Mouse (Mus musculus): ENCODE results near the gene Rab3d. TPM values are rescaled to one million over a fixed set of nuclear protein-coding genes. Genes with fewer than 3 reads are reported as not detected.
"Not testable (repeated sequence)": the region's sequence is repeated elsewhere in the genome, so short reads cannot be mapped to it uniquely, and the experiment has no call there.

The Rab3d gene
- total and polyA plus RNA-seq, 3 experiments = 22.9 to 44.2 TPM; not detected in 1

DNA sequence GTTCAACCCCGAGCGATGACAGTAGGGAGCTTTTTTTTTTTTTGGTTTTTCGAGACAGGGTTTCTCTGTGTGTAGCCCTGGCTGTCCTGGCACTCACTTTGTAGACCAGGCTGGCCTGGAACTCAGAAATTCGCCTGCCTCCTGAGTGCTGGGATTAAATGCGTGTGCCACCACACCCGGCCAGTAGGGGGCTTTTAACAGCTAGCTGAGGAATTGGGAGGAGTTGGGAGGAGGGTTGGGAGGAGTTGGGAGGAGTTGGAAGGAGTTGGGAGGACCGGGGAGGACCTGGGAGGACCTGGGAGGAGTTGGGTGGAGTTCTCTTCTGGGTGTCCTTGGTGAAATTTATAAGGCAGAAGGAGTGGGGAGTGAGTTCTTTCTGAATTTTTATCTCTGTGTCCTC is 48.7 kb downstream of the Rab3d start:
- H3K4me3 ChIP-seq (ENCODE audit: control insufficient read depth in 1 of 2, insufficient read depth in 1 of 2, low read depth in 2 of 2, low read length in 2 of 2); H3K79me2 ChIP-seq (ENCODE audit: control insufficient read depth, insufficient read depth, low read length, poor library complexity); H3K27ac ChIP-seq (ENCODE audit: control insufficient read depth, low read depth, low read length); H3K4me1 ChIP-seq (ENCODE audit: control insufficient read depth in 1 of 2, insufficient read depth in 2 of 2, low read length in 2 of 2); H3K9me3 ChIP-seq (replicated peaks; ENCODE audit: insufficient read depth, low read length); H3K9ac ChIP-seq (ENCODE audit: control insufficient read depth, low read depth, low read length, poor library complexity, severe bottlenecking); H3K36me3 ChIP-seq (ENCODE audit: control insufficient read depth in 1 of 2, insufficient read depth in 2 of 2, low read length in 2 of 2): not testable (repeated sequence)
- TF ChIP-seq RAD21 (IDR thresholded peaks at IDR 0.05; ENCODE audit: low read depth, low read length) (peak; percentile 20), SMC3 (IDR thresholded peaks at IDR 0.05; ENCODE audit: low read depth, low read length) (peak; percentile 55), CTCF (IDR thresholded peaks at IDR 0.05 in 2 of 3, conservative IDR thresholded peaks at IDR 0.05 in 1 of 3; ENCODE audit: control insufficient read depth in 1 of 3, insufficient read depth in 1 of 3, low read depth in 2 of 3, low read length in 3 of 3, poor library complexity in 1 of 3, severe bottlenecking in 1 of 3) (peak; percentile 59 to 69 (median 65))
- H3K27me3 ChIP-seq (ENCODE audit: control insufficient read depth in 1 of 2, insufficient read depth in 2 of 2, low read length in 2 of 2) = peaks cover 8 to 15% of the 10 kb centered on the region in 2 experiments
- DNase-seq (ENCODE audit: low read depth, low spot score) = peak; percentile 69

GRCm38 (mm10) chr9:21867726-21868125 is 50.3 kb downstream of the Rab3d start:
- Histone ChIP-seq H3K9ac (ENCODE audit: control insufficient read depth, low read depth, low read length, poor library complexity, severe bottlenecking) (no peak overlapping the region), H3K4me1 (ENCODE audit: control insufficient read depth in 1 of 2, insufficient read depth in 2 of 2, low read length in 2 of 2) (no peaks in the 10 kb centered on the region), H3K9me3 (replicated peaks; ENCODE audit: insufficient read depth, low read length) (no peaks in the 10 kb centered on the region), H3K36me3 (ENCODE audit: control insufficient read depth in 1 of 2, insufficient read depth in 2 of 2, low read length in 2 of 2) (no peaks in the 10 kb centered on the region), H3K27ac (ENCODE audit: control insufficient read depth, low read depth, low read length) (no peak overlapping the region), H3K79me2 (ENCODE audit: control insufficient read depth, insufficient read depth, low read length, poor library complexity) (no peaks in the 10 kb centered on the region), H3K4me3 (ENCODE audit: control insufficient read depth in 1 of 2, insufficient read depth in 1 of 2, low read depth in 2 of 2, low read length in 2 of 2) (no peak overlapping the region), H3K27me3 (ENCODE audit: control insufficient read depth in 1 of 2, insufficient read depth in 2 of 2, low read length in 2 of 2) (peaks cover 7 to 13% of the 10 kb centered on the region in 2 experiments)
- no peak for TF ChIP-seq CTCF (IDR thresholded peaks at IDR 0.05 in 2 of 3, conservative IDR thresholded peaks at IDR 0.05 in 1 of 3; ENCODE audit: control insufficient read depth in 1 of 3, insufficient read depth in 1 of 3, low read depth in 2 of 3, low read length in 3 of 3, poor library complexity in 1 of 3, severe bottlenecking in 1 of 3)
- TF ChIP-seq ELF1 (IDR thresholded peaks at IDR 0.05; ENCODE audit: low read depth, low read length) = no peak
- TF ChIP-seq POLR2A (IDR thresholded peaks at IDR 0.05; ENCODE audit: control insufficient read depth in 1 of 2, insufficient read depth in 1 of 2, low read depth in 1 of 2, low read length in 2 of 2, poor library complexity in 1 of 2) = 0 out of 4 replicates have a peak, but pooled peaks of 1 of the 2 experiments have one; percentile 17
- TF ChIP-seq NELFE (IDR thresholded peaks at IDR 0.05; ENCODE audit: low read depth, low read length) = no peak
- TF ChIP-seq ZMIZ1 (IDR thresholded peaks at IDR 0.05; ENCODE audit: low read depth, low read length) = no peak
- no peak for DNase-seq (ENCODE audit: low read depth, low spot score)

DNA sequence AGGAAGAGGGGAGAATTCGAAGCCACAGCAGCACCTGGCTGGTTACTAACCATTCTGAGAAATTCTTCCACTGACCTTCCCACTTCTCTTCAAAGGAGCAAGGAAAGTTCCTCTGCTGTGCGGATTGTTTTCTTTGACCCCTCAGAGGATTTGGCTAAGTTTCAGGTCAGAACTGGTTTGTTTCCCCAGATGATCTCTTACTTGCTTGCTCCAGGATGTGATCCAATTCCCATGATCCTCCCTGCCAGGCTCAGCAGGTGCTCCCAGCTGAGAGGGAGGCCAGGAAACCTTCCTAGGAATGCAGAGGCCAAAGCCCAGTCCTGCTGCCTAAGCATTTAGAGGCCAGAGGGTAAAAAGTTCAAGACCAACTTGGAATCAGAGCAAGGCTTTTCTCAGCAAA is 51.4 kb downstream of the Rab3d start:
- H3K9me3 ChIP-seq (replicated peaks; ENCODE audit: insufficient read depth, low read length) = no peaks in the 10 kb centered on the region
- no peak overlapping the region for H3K27ac ChIP-seq (ENCODE audit: control insufficient read depth, low read depth, low read length)
- no peak for DNase-seq (ENCODE audit: low read depth, low spot score)
- no peaks in the 10 kb centered on the region for H3K79me2 ChIP-seq (ENCODE audit: control insufficient read depth, insufficient read depth, low read length, poor library complexity)
- no peak overlapping the region for H3K4me3 ChIP-seq (ENCODE audit: control insufficient read depth in 1 of 2, insufficient read depth in 1 of 2, low read depth in 2 of 2, low read length in 2 of 2)
- no peaks in the 10 kb centered on the region for H3K36me3 ChIP-seq (ENCODE audit: control insufficient read depth in 1 of 2, insufficient read depth in 2 of 2, low read length in 2 of 2)
- no peaks in the 10 kb centered on the region for H3K4me1 ChIP-seq (ENCODE audit: control insufficient read depth in 1 of 2, insufficient read depth in 2 of 2, low read length in 2 of 2)
- TF ChIP-seq ELF1 (IDR thresholded peaks at IDR 0.05; ENCODE audit: low read depth, low read length) (no peak), TAL1 (IDR thresholded peaks at IDR 0.05; ENCODE audit: low read length) (0 out of 2 replicates have a peak, but pooled peaks have one; percentile 2), POLR2AphosphoS5 (IDR thresholded peaks at IDR 0.05; ENCODE audit: borderline replicate concordance, low read depth, low read length) (no peak), TBP (IDR thresholded peaks at IDR 0.05; ENCODE audit: low read depth, low read length) (no peak), GATA1 (IDR thresholded peaks at IDR 0.05; ENCODE audit: low read depth, low read length) (no peak)
- H3K9ac ChIP-seq (ENCODE audit: control insufficient read depth, low read depth, low read length, poor library complexity, severe bottlenecking) = no peak overlapping the region
- peaks cover 7 to 10% of the 10 kb centered on the region in 2 experiments for H3K27me3 ChIP-seq (ENCODE audit: control insufficient read depth in 1 of 2, insufficient read depth in 2 of 2, low read length in 2 of 2)
